Mouse (Mus musculus) MEL (cell line): ENCODE measurements around the gene Btbd16.

Source experiments
- CTCF ChIP-seq, 3 experiments: IDR thresholded peaks in 2 of 3; conservative IDR thresholded peaks in 1 of 3; 2 replicates each; pipeline ENCODE4 v1.5.1; 2011 to 2012; ENCODE audit warnings: low read length in 3 of 3, low read depth in 2 of 3, mild to moderate bottlenecking in 2 of 3, improper control_type of control experiment in 1 of 3, inconsistent platforms in 1 of 3, mixed read lengths in 1 of 3, moderate library complexity in 1 of 3; ENCODE audit not compliant: control insufficient read depth in 1 of 3, insufficient read depth in 1 of 3, poor library complexity in 1 of 3, severe bottlenecking in 1 of 3
- EP300 ChIP-seq, 2 experiments: IDR thresholded peaks; 2 replicates each; pipeline ENCODE4 v1.6.1; 2011; ENCODE audit warnings: improper control_type of control experiment in 2 of 2, low read length in 2 of 2, low read depth in 1 of 2, mild to moderate bottlenecking in 1 of 2
- GATA1 ChIP-seq: IDR thresholded peaks from 2 replicates; pipeline ENCODE4 v1.6.1; 2011; ENCODE audit warnings: low read depth, low read length, improper control_type of control experiment
- MXI1 ChIP-seq: IDR thresholded peaks from 2 replicates; pipeline ENCODE4 v1.6.1; 2011; ENCODE audit warnings: mild to moderate bottlenecking, low read depth, low read length, improper control_type of control experiment
- MYB ChIP-seq: IDR thresholded peaks from 2 replicates; pipeline ENCODE4 v1.6.1; 2011; ENCODE audit warnings: mild to moderate bottlenecking, low read depth, low read length, improper control_type of control experiment
- NELFE ChIP-seq: IDR thresholded peaks from 2 replicates; pipeline ENCODE4 v1.6.1; 2011; ENCODE audit warnings: low read depth, low read length, improper control_type of control experiment
- POLR2A ChIP-seq, 2 experiments: IDR thresholded peaks; 2 replicates each; pipeline ENCODE4 v1.6.1; 2011 to 2012; ENCODE audit warnings: low read length in 2 of 2, mild to moderate bottlenecking in 2 of 2, control low read depth in 1 of 2, improper control_type of control experiment in 1 of 2, low read depth in 1 of 2, moderate library complexity in 1 of 2; ENCODE audit not compliant: control insufficient read depth in 1 of 2, insufficient read depth in 1 of 2, poor library complexity in 1 of 2
- SIN3A ChIP-seq: IDR thresholded peaks from 2 replicates; pipeline ENCODE4 v1.6.1; 2012; ENCODE audit warnings: low read length, improper control_type of control experiment, inconsistent platforms
- SMC3 ChIP-seq: IDR thresholded peaks from 2 replicates; pipeline ENCODE4 v1.6.1; 2011; ENCODE audit warnings: low read depth, low read length, improper control_type of control experiment
- TCF12 ChIP-seq: IDR thresholded peaks from 2 replicates; pipeline ENCODE4 v1.6.1; 2014; ENCODE audit warnings: low read depth, mild to moderate bottlenecking, inconsistent platforms, low read length, improper control_type of control experiment, moderate library complexity
- UBTF ChIP-seq: IDR thresholded peaks from 2 replicates; pipeline ENCODE4 v1.6.1; 2012; ENCODE audit warnings: low read depth, mild to moderate bottlenecking, inconsistent platforms, low read length, improper control_type of control experiment, moderate library complexity, borderline replicate concordance; ENCODE audit not compliant: insufficient read depth
- USF1 ChIP-seq: IDR thresholded peaks from 2 replicates; pipeline ENCODE4 v1.6.1; 2014; ENCODE audit warnings: low read depth, mild to moderate bottlenecking, inconsistent platforms, low read length, improper control_type of control experiment, moderate library complexity
- ZMIZ1 ChIP-seq: IDR thresholded peaks from 2 replicates; pipeline ENCODE4 v1.6.1; 2012; ENCODE audit warnings: low read depth, mild to moderate bottlenecking, inconsistent platforms, low read length, improper control_type of control experiment, moderate library complexity

DNA sequence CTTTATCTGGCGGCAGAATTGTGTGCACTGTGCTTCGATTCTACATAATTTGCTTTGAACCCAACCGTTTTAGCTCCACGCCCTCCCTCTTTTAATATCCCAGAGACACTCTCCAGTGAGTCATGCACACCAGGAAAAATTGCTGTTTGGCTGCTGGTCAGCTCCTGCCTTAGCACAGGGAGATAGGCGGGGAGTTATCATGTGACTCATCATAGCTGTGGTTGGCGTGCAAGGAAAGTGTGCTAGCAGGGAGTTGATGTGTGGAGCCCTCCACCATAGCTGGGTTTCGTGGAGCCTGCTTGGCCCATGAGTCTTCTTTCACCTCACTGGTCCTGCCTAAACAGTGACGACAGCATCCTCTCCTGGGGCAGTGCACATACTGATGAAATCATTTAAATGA, 33.9 kb downstream of the Btbd16 start:
- TF ChIP-seq USF1 = no peak
- TF ChIP-seq POLR2A (IDR thresholded peaks at IDR 0.05; ENCODE audit: control insufficient read depth in 1 of 2, insufficient read depth in 1 of 2, low read depth in 1 of 2, low read length in 2 of 2, poor library complexity in 1 of 2) = no peak
- no peak for TF ChIP-seq CTCF (IDR thresholded peaks at IDR 0.05 in 2 of 3, conservative IDR thresholded peaks at IDR 0.05 in 1 of 3; ENCODE audit: control insufficient read depth in 1 of 3, insufficient read depth in 1 of 3, low read depth in 2 of 3, low read length in 3 of 3, poor library complexity in 1 of 3, severe bottlenecking in 1 of 3)
- TF ChIP-seq UBTF = no peak
- TF ChIP-seq MYB = no peak
- TF ChIP-seq ZMIZ1 = no peak
- TF ChIP-seq TCF12 = no peak
- no peak for TF ChIP-seq MXI1
- TF ChIP-seq SIN3A = no peak
- no peak for TF ChIP-seq NELFE
- no peak for TF ChIP-seq SMC3
- no peak for TF ChIP-seq EP300 (IDR thresholded peaks at IDR 0.05; ENCODE audit: low read depth in 1 of 2, low read length in 2 of 2)
- TF ChIP-seq GATA1 = no peak
